Mouse (Mus musculus): ENCODE data around the gene Trnt1.

- TF ChIP-seq CTCF (conservative IDR thresholded peaks at IDR 0.05; ENCODE audit: low read length) (no peak), POU5F1 (IDR thresholded peaks at IDR 0.05; ENCODE audit: borderline replicate concordance, low read length) (no peak)
These were observed 53.4 kb downstream of the Trnt1 start for GRCm38 (mm10) chr6:106822329-106822728.

Measured in E14TG2a.4 (cell line).